Mouse (Mus musculus) hindbrain, embryonic 11.5 days (tissue): ENCODE measurements around the gene Upp2. TPM values are rescaled to one million over a fixed set of nuclear protein-coding genes. Genes with fewer than 3 reads are reported as not detected.

Experiments
- ATAC-seq: fragments of 200-750 bp; cut with Nextera tagmentation; 2 replicates; pipeline ENCODE4 v1.8.0; 2017; ENCODE audit warnings: mild to moderate bottlenecking, moderate TSS enrichment, moderate library complexity; ENCODE audit not compliant: low FRiP score
- DNase-seq: peaks from one replicate; pipeline ENCODE4 v3.0.0-alpha.2; 2015; ENCODE audit warnings: low spot score
- H3K27ac ChIP-seq: fragments of 300-500 bp; sonication (generic); 2 replicates; pipeline ENCODE4 v1.5.1; 2014; ENCODE audit warnings: mild to moderate bottlenecking, low read depth, low read length
- H3K27me3 ChIP-seq: fragments of 300-500 bp; sonication (generic); 2 replicates; pipeline ENCODE4 v1.6.1; 2014; ENCODE audit warnings: mild to moderate bottlenecking, low read length, moderate library complexity, mixed read lengths; ENCODE audit not compliant: control insufficient read depth, insufficient read depth
- H3K36me3 ChIP-seq: fragments of 300-500 bp; sonication (generic); 2 replicates; pipeline ENCODE4 v1.6.1; 2014; ENCODE audit warnings: mild to moderate bottlenecking, low read length, moderate library complexity, mixed read lengths; ENCODE audit not compliant: control insufficient read depth, insufficient read depth
- H3K4me1 ChIP-seq: fragments of 300-500 bp; sonication (generic); replicated peaks from 2 replicates; pipeline ENCODE4 v1.6.1; 2014; ENCODE audit warnings: low read length, mixed read lengths; ENCODE audit not compliant: control insufficient read depth, insufficient read depth
- H3K4me2 ChIP-seq: fragments of 300-500 bp; sonication (generic); replicated peaks from 2 replicates; pipeline ENCODE4 v1.6.1; 2014; ENCODE audit warnings: mild to moderate bottlenecking, low read depth, low read length
- H3K4me3 ChIP-seq: fragments of 300-500 bp; sonication (generic); 2 replicates; pipeline ENCODE4 v1.5.1; 2014; ENCODE audit warnings: low read depth, low read length
- H3K9ac ChIP-seq: fragments of 300-500 bp; sonication (generic); 2 replicates; pipeline ENCODE4 v1.6.1; 2014; ENCODE audit warnings: low read depth, low read length
- H3K9me3 ChIP-seq: fragments of 300-500 bp; sonication (generic); 2 replicates; pipeline ENCODE4 v1.6.1; 2016; ENCODE audit warnings: low read length; ENCODE audit not compliant: control insufficient read depth
- WGBS: fragments of 180-500 bp; shearing (Covaris S2); extraction: QIAGEN DNeasy Blood & Tissue Kit; methylation state at CpG from one replicate; pipeline ENCODE4 v1.1.7; 2014; 5-methylcytosine and 5-hydroxymethylcytosine counted together
- polyA plus RNA-seq: library from polyadenylated mRNA; unstranded; fragments of >200 nt; fragmentation: Nextera tagmentation; extraction: Ambion mirVana; gene quantifications from 2 replicates; pipeline ENCODE4 v1.2.1, GENCODE M21; 2014

Upp2 gene
- polyA plus RNA-seq, 1 experiment from 2014 or later = 6.3 TPM

DNA sequence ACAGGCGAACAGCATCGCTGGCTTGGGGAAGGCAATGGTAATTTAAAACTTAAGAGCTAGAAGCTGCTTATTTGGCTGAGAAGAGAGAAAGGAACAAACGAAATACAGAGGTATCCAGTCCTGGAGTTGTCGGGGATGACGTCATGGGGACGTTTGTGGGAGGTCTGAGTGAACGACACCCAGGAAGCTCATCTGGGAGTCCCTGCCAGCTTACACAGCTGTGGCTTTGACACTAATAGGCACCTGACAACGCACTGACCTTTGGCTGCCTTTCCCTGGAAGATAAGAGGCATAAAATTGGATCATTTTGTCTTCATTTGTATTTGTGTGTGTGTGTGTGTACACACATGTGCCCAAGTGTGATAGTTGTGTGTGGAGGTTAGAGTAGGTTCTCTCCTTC, 130.4 kb downstream of the Upp2 start:
- Histone ChIP-seq H3K27me3 (no peaks in the 10 kb centered on the region), H3K4me1 (no peaks in the 10 kb centered on the region), H3K27ac (no peak overlapping the region), H3K9ac (no peak overlapping the region), H3K4me2 (no peak overlapping the region), H3K36me3 (no peaks in the 10 kb centered on the region), H3K4me3 (no peak overlapping the region), H3K9me3 (no peaks in the 10 kb centered on the region)
- DNase-seq (no peak), ATAC-seq (no peak)
- 79% methylated on average over 8 of the region's 8 CpGs for WGBS

DNA sequence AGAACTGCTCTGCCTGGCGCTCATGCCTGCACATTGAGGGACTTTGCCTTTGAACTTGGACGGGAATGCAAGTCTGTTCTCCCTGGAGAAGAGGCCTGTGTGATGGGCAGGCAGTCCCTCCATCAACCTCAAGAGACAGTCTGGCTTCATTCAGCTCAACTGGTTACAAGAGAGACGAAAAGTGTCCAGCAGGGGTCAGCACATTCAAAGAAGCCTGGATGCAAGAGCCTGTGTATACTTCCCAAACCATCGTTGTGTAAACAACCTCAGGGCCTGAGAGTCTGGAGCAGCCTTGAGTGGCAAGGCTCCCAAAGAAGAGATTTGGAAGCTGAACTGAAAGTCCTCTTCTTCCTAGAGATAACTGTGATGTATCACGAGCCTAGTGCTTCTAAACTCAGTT, 132.8 kb downstream of the Upp2 start:
- no peaks in the 10 kb centered on the region for H3K9me3 ChIP-seq
- no peak overlapping the region for H3K4me3 ChIP-seq
- H3K4me1 ChIP-seq = no peaks in the 10 kb centered on the region
- 25% methylated on average over 5 of the region's 5 CpGs for WGBS
- ATAC-seq (peak; percentile 72), DNase-seq (peak; percentile 84)
- no peaks in the 10 kb centered on the region for H3K27me3 ChIP-seq
- H3K9ac ChIP-seq = no peak overlapping the region
- no peak overlapping the region for H3K4me2 ChIP-seq
- H3K36me3 ChIP-seq = no peaks in the 10 kb centered on the region
- H3K27ac ChIP-seq = no peak overlapping the region

DNA sequence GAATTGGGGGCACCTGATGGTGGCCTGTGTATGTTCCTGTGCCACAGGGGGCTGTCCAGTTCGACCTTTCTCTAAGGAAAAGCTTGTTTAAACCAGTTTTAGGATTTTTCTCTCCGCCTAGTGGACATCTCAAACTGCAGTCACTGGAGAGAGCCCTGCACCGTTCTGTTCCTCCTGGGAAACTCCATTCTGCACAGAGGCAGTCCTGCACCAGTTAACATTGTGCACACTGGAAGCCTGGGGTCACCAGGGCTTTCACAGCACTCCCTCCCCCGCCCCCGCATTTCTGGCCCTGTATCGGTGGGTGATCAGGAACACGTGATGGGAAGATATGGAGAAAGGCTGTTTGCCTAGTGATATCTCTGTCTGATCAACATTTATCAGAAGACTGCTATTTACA, 133.3 kb downstream of the Upp2 start:
- Histone ChIP-seq H3K27ac (no peak overlapping the region), H3K27me3 (no peaks in the 10 kb centered on the region), H3K4me3 (no peak overlapping the region), H3K4me2 (no peak overlapping the region), H3K9ac (no peak overlapping the region), H3K9me3 (no peaks in the 10 kb centered on the region), H3K36me3 (no peaks in the 10 kb centered on the region), H3K4me1 (no peaks in the 10 kb centered on the region)
- 67% methylated on average over 7 of the region's 7 CpGs for WGBS
- DNase-seq (no peak), ATAC-seq (peak; percentile 25; the same call in 1 of the 2 replicates)

DNA sequence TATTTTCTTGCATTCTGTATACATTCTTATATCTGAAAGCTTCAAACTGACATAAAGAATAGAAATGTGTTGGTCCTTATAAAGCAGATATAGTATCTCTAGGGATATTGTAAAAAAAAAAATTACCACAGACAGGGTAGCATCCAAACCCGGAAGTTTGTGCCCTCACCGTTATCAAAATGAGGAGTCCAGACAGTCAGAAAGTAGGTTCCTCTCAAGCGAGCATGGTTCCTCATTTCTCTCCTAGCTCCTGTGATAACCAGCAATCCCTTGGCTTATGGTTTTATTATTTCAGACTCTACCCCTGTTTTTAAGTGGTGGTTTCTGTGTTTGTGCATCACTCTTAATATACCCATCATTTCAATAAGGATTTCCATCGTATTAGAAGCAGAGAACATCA, 134.5 kb downstream of the Upp2 start:
- no peak overlapping the region for H3K27ac ChIP-seq

DNA sequence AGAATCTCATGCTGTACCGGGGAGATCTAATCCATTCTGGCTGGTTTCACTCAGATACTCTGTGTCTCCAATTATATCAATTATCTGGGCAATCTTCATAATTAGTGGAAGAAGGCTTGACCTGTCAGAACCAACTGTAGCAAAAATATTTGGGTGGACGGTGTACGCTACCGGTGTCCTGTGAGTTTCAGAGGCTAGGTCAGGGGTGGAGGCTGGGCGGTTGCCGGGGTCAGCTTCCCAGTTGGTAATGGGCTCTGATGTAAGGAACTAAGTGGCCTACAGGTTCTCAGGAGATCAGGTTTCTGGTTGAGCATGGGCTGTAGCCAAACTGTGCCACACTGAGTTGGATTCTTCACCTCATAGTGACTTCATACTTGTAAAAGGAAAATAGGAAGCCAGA, 136.1 kb downstream of the Upp2 start:
- DNase-seq = no peak
- no peaks in the 10 kb centered on the region for H3K9me3 ChIP-seq
- no peaks in the 10 kb centered on the region for H3K27me3 ChIP-seq
- H3K4me3 ChIP-seq = no peak overlapping the region
- H3K9ac ChIP-seq = no peak overlapping the region
- H3K36me3 ChIP-seq = no peaks in the 10 kb centered on the region
- H3K27ac ChIP-seq = no peak overlapping the region
- WGBS = 80% methylated on average over 6 of the region's 6 CpGs
- no peak overlapping the region for H3K4me2 ChIP-seq
- no peak for ATAC-seq
- H3K4me1 ChIP-seq = no peaks in the 10 kb centered on the region

More for the DNA sequence above, 134.5 kb downstream of the Upp2 start:
- H3K9ac ChIP-seq = no peak overlapping the region
- no peak overlapping the region for H3K4me2 ChIP-seq
- H3K36me3 ChIP-seq = no peaks in the 10 kb centered on the region
- ATAC-seq (no peak), DNase-seq (no peak)
- no peaks in the 10 kb centered on the region for H3K4me1 ChIP-seq
- no peaks in the 10 kb centered on the region for H3K9me3 ChIP-seq
- no peak overlapping the region for H3K4me3 ChIP-seq
- H3K27me3 ChIP-seq = no peaks in the 10 kb centered on the region
- WGBS = 89% methylated on average over 4 of the region's 4 CpGs

DNA sequence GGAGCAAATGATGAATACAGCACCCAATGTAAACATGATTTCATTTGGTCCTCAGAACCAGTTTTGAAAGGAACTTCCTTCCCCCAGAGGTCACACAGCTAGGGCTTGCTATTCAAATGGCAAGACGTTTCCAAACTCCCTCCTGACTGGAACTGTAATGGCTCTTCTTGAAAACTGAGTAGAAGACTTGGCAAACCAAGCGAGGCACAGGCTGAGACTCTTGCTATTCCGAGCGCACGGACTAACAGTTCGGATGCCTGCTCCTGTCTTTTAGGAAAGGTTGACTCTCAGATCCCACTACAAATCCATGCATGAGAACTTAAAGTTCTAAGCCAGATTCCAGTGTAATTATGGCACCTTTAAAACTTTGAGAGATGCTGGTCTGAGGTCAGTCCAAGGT, 136.5 kb downstream of the Upp2 start:
- H3K9me3 ChIP-seq = no peaks in the 10 kb centered on the region
- H3K36me3 ChIP-seq = no peaks in the 10 kb centered on the region
- no peak for ATAC-seq
- no peak overlapping the region for H3K27ac ChIP-seq
- no peak overlapping the region for H3K4me3 ChIP-seq
- no peaks in the 10 kb centered on the region for H3K4me1 ChIP-seq
- DNase-seq = no peak
- no peak overlapping the region for H3K4me2 ChIP-seq
- H3K27me3 ChIP-seq = no peaks in the 10 kb centered on the region
- H3K9ac ChIP-seq = no peak overlapping the region
- WGBS = 83% methylated on average over 6 of the region's 6 CpGs

DNA sequence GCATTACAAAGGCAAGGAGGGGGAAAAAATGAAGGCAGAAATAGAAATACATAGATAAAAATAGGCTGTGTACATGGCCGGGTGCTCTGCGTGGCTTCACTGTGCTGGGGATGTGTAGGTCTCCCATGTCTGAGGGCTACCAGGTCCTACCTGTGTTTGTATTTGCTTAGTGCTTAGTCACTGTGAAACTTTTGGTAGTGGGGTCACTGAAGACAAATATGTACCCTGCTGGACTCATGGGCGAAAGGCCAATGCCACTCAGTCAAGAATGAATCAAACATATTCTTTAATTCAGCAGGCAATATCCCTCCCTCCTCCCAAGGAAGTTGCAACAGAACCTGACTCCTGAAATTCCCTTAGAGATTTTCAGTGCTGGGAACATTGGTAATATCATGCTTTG, 137.5 kb downstream of the Upp2 start:
- Histone ChIP-seq H3K27me3 (no peaks in the 10 kb centered on the region), H3K36me3 (no peaks in the 10 kb centered on the region), H3K4me2 (no peak overlapping the region), H3K4me1 (no peaks in the 10 kb centered on the region), H3K27ac (no peak overlapping the region), H3K9me3 (no peaks in the 10 kb centered on the region), H3K9ac (no peak overlapping the region), H3K4me3 (no peak overlapping the region)
- 99% methylated on average over 3 of the region's 3 CpGs for WGBS
- DNase-seq (no peak), ATAC-seq (no peak)

DNA sequence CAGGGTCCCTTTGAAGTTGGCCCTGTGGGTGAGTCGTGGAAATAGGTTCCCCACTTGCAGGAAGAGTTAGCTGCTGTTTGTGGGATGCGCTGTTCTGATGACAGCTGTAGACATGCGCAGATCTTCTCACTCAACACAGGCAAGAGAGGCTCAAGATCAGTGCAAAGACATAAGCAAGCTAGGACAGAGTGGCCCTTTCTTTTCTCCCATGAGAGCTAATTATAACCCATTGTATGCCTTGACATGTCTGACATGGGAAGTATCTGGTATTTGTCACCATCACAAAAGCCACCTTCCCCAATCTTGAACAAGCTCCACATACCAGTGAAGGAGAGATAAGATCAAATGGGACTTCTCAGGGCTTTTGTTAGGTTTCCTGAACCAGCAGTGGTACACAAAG, 140.6 kb downstream of the Upp2 start:
- H3K27me3 ChIP-seq = no peaks in the 10 kb centered on the region
- no peaks in the 10 kb centered on the region for H3K36me3 ChIP-seq
- H3K4me2 ChIP-seq = no peak overlapping the region
- 72% methylated on average over 3 of the region's 3 CpGs for WGBS
- H3K4me1 ChIP-seq = no peaks in the 10 kb centered on the region
- H3K9ac ChIP-seq = no peak overlapping the region
- no peak for ATAC-seq
- no peaks in the 10 kb centered on the region for H3K9me3 ChIP-seq
- H3K27ac ChIP-seq = no peak overlapping the region
- DNase-seq = no peak
- H3K4me3 ChIP-seq = no peak overlapping the region

DNA sequence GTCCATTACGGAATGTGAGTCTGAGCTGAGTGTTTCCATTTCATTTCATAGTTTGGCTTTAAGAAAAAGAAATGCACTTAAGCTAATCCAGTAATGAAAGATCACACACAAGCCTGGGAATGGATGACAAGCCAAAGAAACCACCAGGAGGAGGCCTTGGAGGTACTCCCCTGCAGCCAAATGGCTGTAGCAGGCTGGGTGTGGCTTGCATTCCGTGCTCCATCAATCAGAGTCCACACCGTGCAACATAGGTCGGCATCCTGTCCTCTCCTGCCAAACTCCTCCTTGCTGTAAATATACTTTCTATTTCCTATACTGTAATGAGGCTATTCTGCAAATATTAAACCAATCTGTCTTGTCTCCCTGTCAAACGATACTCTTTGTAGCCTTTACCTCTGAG, 143.1 kb downstream of the Upp2 start:
- ATAC-seq = no peak
- no peak overlapping the region for H3K9ac ChIP-seq
- H3K27me3 ChIP-seq = no peaks in the 10 kb centered on the region
- DNase-seq = no peak
- H3K4me1 ChIP-seq = no peaks in the 10 kb centered on the region
- no peak overlapping the region for H3K4me3 ChIP-seq
- WGBS = 75% methylated on average over 5 of the region's 5 CpGs
- no peaks in the 10 kb centered on the region for H3K9me3 ChIP-seq
- H3K27ac ChIP-seq = no peak overlapping the region
- no peak overlapping the region for H3K4me2 ChIP-seq
- H3K36me3 ChIP-seq = no peaks in the 10 kb centered on the region
